8 mouse cellular contexts compared by ENCODE assay signal in genomic region chr7:127253821-127254769, GRCm38 (mm10). TPM values are rescaled to one million over a fixed set of nuclear protein-coding genes. Genes with fewer than 3 reads are reported as not detected.
DNase-seq lines count a peak whose midpoint lies in the region; ATAC-seq and TF ChIP-seq lines count a peak whose summit lies in the region.

No protein-coding gene starts in this region.

- 1% methylated on average over 135 of the region's 136 CpGs for WGBS in hindbrain, embryonic 12.5 days

- in situ Hi-C loops in Patski (cut with MboI; ENCODE audit: low pct_unique_long_range_greater_than_20kb) = no loop called here

- H3K27ac ChIP-seq in hindbrain, embryonic 12.5 days = peak overlapping the region; percentile 87

- H3K9me3 ChIP-seq in hindbrain, embryonic 12.5 days (replicated peaks) = no peaks in the 10 kb centered on the region

- H3K36me3 ChIP-seq in hindbrain, embryonic 12.5 days = peaks cover 22% of the 10 kb centered on the region

- peak; percentile 71 for DNase-seq in Patski (ENCODE audit: low read depth, low spot score)
- DNase-seq in cerebellum, postnatal 10 days = peak; percentile 98 to 99
- DNase-seq in frontal cortex, postnatal 10 days (ENCODE audit: low spot score in 2 of 2) = peak; percentile 91 to 95
- peak; percentile 94 to 96 for DNase-seq in layer of hippocampus, postnatal 14 days (ENCODE audit: low spot score in 2 of 2)
- DNase-seq in lung, postnatal 10 days = peak; percentile 96
- peak; percentile 85 for DNase-seq in ovary, postnatal 14 days (ENCODE audit: low spot score)
- peak; percentile 93 to 96 for DNase-seq in thymus, postnatal 10 days (ENCODE audit: low spot score in 2 of 2)

- CTCF ChIA-PET in Patski (lab: Charles Lee) = no interaction called here

- H3K4me2 ChIP-seq in hindbrain, embryonic 12.5 days (replicated peaks) = peak overlapping the region; percentile 88

- H3K4me1 ChIP-seq in hindbrain, embryonic 12.5 days = peaks cover 14% of the 10 kb centered on the region

- peak overlapping the region; percentile 78 for H3K9ac ChIP-seq in hindbrain, embryonic 12.5 days

- POLR2A ChIA-PET in Patski (lab: Charles Lee) = interaction anchor here (0.7 to 1.0 kb wide), 3 partner anchors 9 to 381 kb away, joined by 3 to 4 read pairs (median 3); no protein-coding TSS in a partner anchor

- peak overlapping the region; percentile 60 for H3K4me3 ChIP-seq in hindbrain, embryonic 12.5 days

- ATAC-seq in Patski = peak; percentile 84
- ATAC-seq in hindbrain, embryonic 12.5 days (ENCODE audit: low FRiP score) = peak; percentile 95

- no peak for TF ChIP-seq CTCF in Patski (IDR thresholded peaks at IDR 0.05)

- no peaks in the 10 kb centered on the region for H3K27me3 ChIP-seq in Patski
- no peaks in the 10 kb centered on the region for H3K27me3 ChIP-seq in hindbrain, embryonic 12.5 days

RNA-seq across cellular contexts. Expression of gene Dctpp1, which starts 6.4 kb away (rescaled TPM):
- polyA plus RNA-seq in Patski (2021) = 30.0 TPM
- polyA plus RNA-seq in hindbrain, embryonic 12.5 days (2016; fragmentation: Nextera tagmentation; extraction: Ambion mirVana) = 123 and 147 TPM in 2 replicates
- total RNA-seq in layer of hippocampus, postnatal 14 days (2021) = 10 to 100 TPM; 27.9 to 31.1 TPM

RNA-seq across cellular contexts. Expression of gene Zfp771, which starts 10.0 kb away (rescaled TPM):
- polyA plus RNA-seq in Patski (2021) = 45.1 TPM
- polyA plus RNA-seq in hindbrain, embryonic 12.5 days (2016; fragmentation: Nextera tagmentation; extraction: Ambion mirVana) = 61.3 and 62.8 TPM in 2 replicates
- 10 to 100 TPM; 55.5 to 57.2 TPM for total RNA-seq in layer of hippocampus, postnatal 14 days (2021)

RNA-seq across cellular contexts. Expression of gene Sephs2, which starts 19.8 kb away (rescaled TPM):
- polyA plus RNA-seq in Patski (2021) = 89.8 TPM
- polyA plus RNA-seq in hindbrain, embryonic 12.5 days (2016; fragmentation: Nextera tagmentation; extraction: Ambion mirVana) = 66.5 and 69.3 TPM in 2 replicates
- total RNA-seq in layer of hippocampus, postnatal 14 days (2021) = 10 to 100 TPM; 47.4 to 50.6 TPM

RNA-seq across cellular contexts. Expression of gene Sept1, which starts 21.2 kb away (rescaled TPM):
- 2.1 TPM for polyA plus RNA-seq in Patski (2021)
- polyA plus RNA-seq in hindbrain, embryonic 12.5 days (2016; fragmentation: Nextera tagmentation; extraction: Ambion mirVana) = 32.7 and 33.2 TPM in 2 replicates
- total RNA-seq in layer of hippocampus, postnatal 14 days (2021) = 1 to 10 TPM; 6.9 to 8.6 TPM

RNA-seq across cellular contexts. Expression of gene Zfp553, which starts 21.2 kb away (rescaled TPM):
- 17.7 TPM for polyA plus RNA-seq in Patski (2021)
- polyA plus RNA-seq in hindbrain, embryonic 12.5 days (2016; fragmentation: Nextera tagmentation; extraction: Ambion mirVana) = 61.3 and 67.9 TPM in 2 replicates
- 10 to 100 TPM; 17.8 to 18.1 TPM for total RNA-seq in layer of hippocampus, postnatal 14 days (2021)

Comparison
In these comparisons a context has a peak if more than half of its experiments do, and no peak if none do; other contexts are left out.
1. Peak in every context shown above with its lines: DNase-seq, ATAC-seq, H3K4me3 ChIP-seq and H3K27ac ChIP-seq.